Mouse (Mus musculus): ENCODE measurements around the gene Rnase12.

DNA sequence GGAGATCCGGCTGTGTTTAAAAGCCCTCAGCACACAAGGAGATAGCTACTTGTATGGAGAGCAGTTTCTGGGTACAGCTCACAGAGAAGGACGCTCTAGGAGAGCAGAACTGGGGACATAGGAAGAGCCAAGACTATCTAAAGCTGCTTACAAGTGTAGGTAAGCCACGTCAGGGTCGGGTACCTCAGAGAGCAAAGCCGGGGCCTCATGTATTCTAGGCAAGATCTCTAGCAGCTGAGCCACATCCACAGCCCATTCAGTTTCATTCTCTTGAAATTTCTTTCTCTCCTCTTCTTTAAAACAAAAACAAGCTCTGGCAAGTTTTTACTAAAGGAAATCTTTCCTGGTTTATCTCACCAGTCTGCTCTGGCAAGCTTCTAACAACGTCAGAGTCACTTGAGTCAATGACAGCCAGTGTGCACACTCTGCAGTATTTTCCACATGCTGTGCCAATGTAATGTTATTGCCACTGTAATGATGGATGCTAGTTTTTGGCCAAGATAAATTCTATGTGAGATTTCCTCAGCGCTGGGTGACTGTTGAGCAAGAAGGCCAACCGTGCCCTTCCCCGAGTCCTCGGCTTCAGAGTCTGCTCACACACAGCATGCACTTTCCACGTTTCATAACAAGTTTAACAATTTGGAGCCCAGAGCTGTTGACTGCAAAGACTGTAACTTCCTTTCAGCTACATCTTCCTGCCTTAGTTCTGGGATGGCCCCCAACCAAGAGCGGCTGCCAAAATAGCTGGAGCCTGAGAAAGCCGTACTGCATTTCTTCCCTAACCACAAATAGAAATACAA lies 49.3 kb downstream of the Rnase12 start:
- TF ChIP-seq EP300 (optimal IDR thresholded peaks at IDR 0.05) = peak; percentile 42
- TF ChIP-seq CTCF (IDR thresholded peaks at IDR 0.05; ENCODE audit: low read depth) = no peak
